Mouse (Mus musculus) retina, adult 2 months (tissue): ENCODE results near the gene Gpr85.
A peak's percentile ranks its signal among the peaks of the same experiment; 100 is the strongest.

ENCODE experiments used
- DNase-seq: peaks from one replicate; pipeline ENCODE4 v3.0.0-alpha.2; 2012; ENCODE audit warnings: low read depth, low spot score

Gene Gpr85

GRCm38 (mm10) chr6:13816661-13817060 is 23.1 kb downstream of the Gpr85 start:
- no peak for DNase-seq

GRCm38 (mm10) chr6:13812157-13812556 is 27.6 kb downstream of the Gpr85 start:
- no peak for DNase-seq

GRCm38 (mm10) chr6:13800071-13800470 is 39.7 kb downstream of the Gpr85 start:
- no peak for DNase-seq

GRCm38 (mm10) chr6:13797389-13797788 is 42.4 kb downstream of the Gpr85 start:
- DNase-seq: peak; percentile 42
